Mouse (Mus musculus): ENCODE results near the gene Acadvl.

The Acadvl gene

GRCm38 (mm10) chr11:69976271-69976670 lies 38.9 kb downstream of the Acadvl start:
- DNase-seq = no peak

GRCm38 (mm10) chr11:69974907-69975306 lies 40.3 kb downstream of the Acadvl start:
- DNase-seq = no peak

DNA sequence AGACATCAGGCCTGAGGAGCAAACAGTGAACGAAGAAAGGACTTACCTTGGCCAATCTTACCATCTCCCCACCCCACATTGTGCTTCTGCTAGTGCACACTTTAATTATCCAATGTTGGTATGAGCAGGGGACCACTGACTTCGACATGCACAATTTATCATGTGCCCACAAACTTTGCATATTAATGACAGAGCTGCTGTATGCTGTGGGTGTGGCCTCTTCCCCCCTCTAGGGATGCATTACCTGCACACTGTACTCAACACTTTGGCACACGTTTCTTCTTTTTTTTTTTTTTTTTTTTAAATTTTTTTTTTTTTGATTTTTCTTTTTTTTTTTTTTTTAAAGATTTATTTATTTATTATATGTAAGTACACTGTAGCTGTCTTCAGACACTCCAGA lies 44.4 kb downstream of the Acadvl start:
- DNase-seq = no peak

- no peak for DNase-seq
Measured at GRCm38 (mm10) chr11:69970222-69970621, 45.0 kb downstream of the Acadvl start.

DNA sequence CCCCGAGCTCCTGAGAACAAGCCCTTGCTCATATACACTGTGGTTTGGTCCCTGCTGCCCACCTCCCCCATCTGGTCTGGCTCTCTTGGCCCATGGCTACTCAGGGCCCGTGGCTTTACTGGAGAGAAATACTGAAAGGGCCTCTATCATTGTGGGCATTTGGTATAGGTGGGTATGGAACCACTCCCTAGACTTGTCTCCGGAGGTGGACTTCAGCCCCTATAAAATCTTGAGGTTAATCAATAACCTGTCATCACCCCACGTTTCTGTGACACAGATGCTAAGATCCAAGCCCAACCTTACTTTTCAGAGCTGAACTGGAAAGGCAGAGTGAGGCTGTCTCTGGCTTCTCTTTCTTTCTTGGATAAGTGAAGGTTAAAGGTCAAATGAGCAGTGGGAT lies 46.4 kb downstream of the Acadvl start:
- DNase-seq = no peak

GRCm38 (mm10) chr11:69966860-69967517 lies 48.2 kb downstream of the Acadvl start:
- no peak for DNase-seq

GRCm38 (mm10) chr11:69966006-69966859 lies 49.0 kb downstream of the Acadvl start:
- DNase-seq = no peak

DNA sequence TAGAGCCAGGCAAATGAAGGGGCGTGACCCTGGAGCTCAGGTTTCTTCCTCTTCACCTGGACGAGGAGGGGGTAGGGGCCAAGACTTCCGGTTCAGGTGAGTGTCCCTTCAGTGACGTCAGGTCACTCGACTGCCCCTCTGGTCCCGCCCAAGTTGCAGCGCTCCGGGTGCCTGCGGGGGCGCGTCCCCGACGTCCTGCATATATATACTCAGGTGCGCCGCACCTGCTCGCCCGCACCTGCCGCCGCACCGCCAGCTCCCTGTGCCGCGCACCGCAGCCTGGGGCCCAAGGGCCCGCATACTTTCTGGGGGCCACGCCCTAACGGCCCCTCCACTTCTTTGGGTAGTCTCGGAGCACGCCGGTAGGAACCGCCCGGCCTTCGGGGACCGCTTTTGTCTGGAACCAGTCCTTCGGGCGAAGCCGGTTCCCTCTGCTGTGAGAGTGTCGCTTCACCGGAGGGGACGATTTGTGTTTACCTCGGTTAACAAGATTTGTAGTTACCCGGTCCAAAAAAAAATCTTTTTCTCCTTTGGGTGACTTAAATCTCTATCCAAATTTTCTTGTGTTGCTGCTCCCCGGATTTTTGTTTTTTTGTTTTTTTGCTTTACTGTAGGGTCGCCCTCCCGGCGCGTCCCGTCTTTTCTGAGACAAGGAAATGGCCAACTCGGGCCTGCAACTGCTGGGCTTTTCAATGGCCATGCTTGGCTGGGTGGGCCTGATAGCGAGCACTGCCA lies 49.8 kb downstream of the Acadvl start:
- no peak for DNase-seq

GRCm38 (mm10) chr11:69964650-69965270 lies 50.5 kb downstream of the Acadvl start, which contains the start of gene Cldn7:
TSS of gene Cldn7 (plus strand) at chr11:69964779.
- no peak for DNase-seq

DNA sequence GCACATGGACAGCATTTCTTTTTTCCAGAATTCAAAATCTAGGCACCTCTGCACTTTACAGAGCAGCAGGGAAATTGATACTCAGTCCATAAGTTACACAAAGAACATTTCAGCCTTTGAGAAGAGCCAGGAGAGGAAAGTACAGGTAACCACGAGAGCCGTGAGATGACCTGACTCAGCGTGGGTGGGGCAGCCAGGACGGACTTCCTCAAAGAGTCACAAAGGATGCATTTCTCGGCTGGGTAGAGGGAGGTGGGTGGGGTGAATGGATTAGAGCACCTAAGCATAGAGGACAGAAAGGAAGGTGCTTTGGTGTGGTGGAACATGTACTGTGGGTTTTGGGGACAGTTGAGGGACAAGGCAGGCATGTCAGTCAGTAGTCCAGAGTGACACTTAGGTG lies 53.4 kb downstream of the Acadvl start:
- no peak for DNase-seq

DNA sequence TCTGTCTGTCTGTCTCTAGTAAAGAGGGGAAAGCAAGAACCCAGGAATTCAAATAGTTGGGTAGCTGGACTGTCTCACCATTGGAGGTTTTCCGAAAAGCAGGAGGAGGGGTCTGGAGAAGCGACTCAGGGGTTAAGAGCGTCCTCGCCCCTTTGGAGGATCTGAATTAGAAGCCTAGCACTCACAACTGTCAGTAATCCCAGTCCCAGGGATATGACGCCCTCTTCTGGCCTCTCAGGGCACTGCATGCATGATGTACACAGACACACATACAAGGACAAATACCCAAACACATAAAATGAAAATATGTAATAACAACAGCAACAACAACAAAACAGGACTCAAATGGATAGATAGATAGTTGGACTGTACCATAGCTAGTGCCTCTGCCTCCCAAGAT lies 54.6 kb downstream of the Acadvl start:
- no peak for DNase-seq
